Mouse (Mus musculus) liver, embryonic 12.5 days (tissue): ENCODE results near the gene Tenm3. TPM values are rescaled to one million over a fixed set of nuclear protein-coding genes. Genes with fewer than 3 reads are reported as not detected.

Source experiments
- ATAC-seq: fragments of 200-750 bp; cut with Nextera tagmentation; 2 replicates; pipeline ENCODE4 v1.8.0; 2017; ENCODE audit warnings: moderate number of reproducible peaks, mild to moderate bottlenecking, moderate library complexity
- H3K27ac ChIP-seq: fragments of 300-500 bp; sonication (generic); 2 replicates; pipeline ENCODE4 v1.5.1; 2016; ENCODE audit warnings: mild to moderate bottlenecking
- H3K27me3 ChIP-seq: fragments of 300-500 bp; sonication (generic); replicated peaks from 2 replicates; pipeline ENCODE4 v1.6.1; 2016; ENCODE audit warnings: mild to moderate bottlenecking, moderate library complexity
- H3K36me3 ChIP-seq: fragments of 300-500 bp; sonication (generic); 2 replicates; pipeline ENCODE4 v1.6.1; 2016; ENCODE audit warnings: mild to moderate bottlenecking, moderate library complexity
- H3K4me1 ChIP-seq: fragments of 300-500 bp; sonication (generic); 2 replicates; pipeline ENCODE4 v1.6.1; 2016
- H3K4me2 ChIP-seq: fragments of 300-500 bp; sonication (generic); 2 replicates; pipeline ENCODE4 v1.6.1; 2016; ENCODE audit warnings: mild to moderate bottlenecking, moderate library complexity
- H3K4me3 ChIP-seq: fragments of 300-500 bp; sonication (generic); 2 replicates; pipeline ENCODE4 v1.5.1; 2016; ENCODE audit warnings: mild to moderate bottlenecking, moderate library complexity
- H3K9ac ChIP-seq: fragments of 300-500 bp; sonication (generic); 2 replicates; pipeline ENCODE4 v1.6.1; 2016; ENCODE audit warnings: mild to moderate bottlenecking, moderate library complexity
- H3K9me3 ChIP-seq: fragments of 300-500 bp; sonication (generic); replicated peaks from 2 replicates; pipeline ENCODE4 v1.6.1; 2016; ENCODE audit warnings: mild to moderate bottlenecking, moderate library complexity
- WGBS: fragments of 180-500 bp; shearing (Covaris S2); methylation state at CpG from one replicate; pipeline ENCODE4 v1.1.7; 2016; ENCODE audit not compliant: insufficient replicate concordance; 5-methylcytosine and 5-hydroxymethylcytosine counted together
- polyA plus RNA-seq: library from polyadenylated mRNA; unstranded; fragments of >200 nt; fragmentation: Nextera tagmentation; extraction: Ambion mirVana; gene quantifications from 2 replicates; pipeline ENCODE4 v1.2.1, GENCODE M21; 2016

Gene Tenm3
- polyA plus RNA-seq, 1 experiment from 2014 or later, result 5.3 TPM

DNA sequence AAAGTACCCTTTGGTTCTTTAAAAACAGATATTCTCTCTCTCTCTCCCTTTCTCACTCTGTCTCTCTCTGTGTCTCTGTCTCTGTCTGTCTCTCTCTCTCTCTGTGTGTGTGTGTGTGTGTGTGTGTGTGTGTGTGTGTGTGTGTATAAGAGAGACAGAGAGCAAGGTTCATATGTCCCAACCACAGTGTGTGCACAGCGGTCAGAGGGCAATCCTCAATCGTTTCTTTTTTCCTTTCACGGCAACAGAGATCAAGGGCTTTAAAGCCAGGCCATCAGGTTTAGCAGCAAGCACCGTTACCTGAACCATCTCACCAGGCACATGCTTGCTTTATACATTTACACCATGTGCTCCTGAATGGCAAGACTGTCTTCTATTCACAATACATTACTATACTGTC, 110.7 kb downstream of the Tenm3 start:
- Histone ChIP-seq H3K36me3 (no peaks in the 10 kb centered on the region), H3K4me3 (no peak overlapping the region), H3K4me2 (no peak overlapping the region), H3K27me3 (no peaks in the 10 kb centered on the region), H3K9ac (no peak overlapping the region), H3K4me1 (no peaks in the 10 kb centered on the region), H3K9me3 (no peaks in the 10 kb centered on the region), H3K27ac (peak overlapping the region; percentile 62; the same call in 1 of the 2 replicates)
- 55% methylated on average over 4 of the region's 4 CpGs for WGBS
- ATAC-seq, result peak; percentile 61

- Histone ChIP-seq H3K9ac (no peak overlapping the region), H3K27me3 (no peaks in the 10 kb centered on the region), H3K4me3 (no peak overlapping the region), H3K4me2 (no peak overlapping the region), H3K9me3 (no peaks in the 10 kb centered on the region), H3K4me1 (no peaks in the 10 kb centered on the region), H3K36me3 (no peaks in the 10 kb centered on the region), H3K27ac (no peak overlapping the region)
- WGBS, result 62% methylated on average over 6 of the region's 6 CpGs
- ATAC-seq, result peak; percentile 55
Measured at GRCm38 (mm10) chr8:48730701-48731100, 113.0 kb downstream of the Tenm3 start.

DNA sequence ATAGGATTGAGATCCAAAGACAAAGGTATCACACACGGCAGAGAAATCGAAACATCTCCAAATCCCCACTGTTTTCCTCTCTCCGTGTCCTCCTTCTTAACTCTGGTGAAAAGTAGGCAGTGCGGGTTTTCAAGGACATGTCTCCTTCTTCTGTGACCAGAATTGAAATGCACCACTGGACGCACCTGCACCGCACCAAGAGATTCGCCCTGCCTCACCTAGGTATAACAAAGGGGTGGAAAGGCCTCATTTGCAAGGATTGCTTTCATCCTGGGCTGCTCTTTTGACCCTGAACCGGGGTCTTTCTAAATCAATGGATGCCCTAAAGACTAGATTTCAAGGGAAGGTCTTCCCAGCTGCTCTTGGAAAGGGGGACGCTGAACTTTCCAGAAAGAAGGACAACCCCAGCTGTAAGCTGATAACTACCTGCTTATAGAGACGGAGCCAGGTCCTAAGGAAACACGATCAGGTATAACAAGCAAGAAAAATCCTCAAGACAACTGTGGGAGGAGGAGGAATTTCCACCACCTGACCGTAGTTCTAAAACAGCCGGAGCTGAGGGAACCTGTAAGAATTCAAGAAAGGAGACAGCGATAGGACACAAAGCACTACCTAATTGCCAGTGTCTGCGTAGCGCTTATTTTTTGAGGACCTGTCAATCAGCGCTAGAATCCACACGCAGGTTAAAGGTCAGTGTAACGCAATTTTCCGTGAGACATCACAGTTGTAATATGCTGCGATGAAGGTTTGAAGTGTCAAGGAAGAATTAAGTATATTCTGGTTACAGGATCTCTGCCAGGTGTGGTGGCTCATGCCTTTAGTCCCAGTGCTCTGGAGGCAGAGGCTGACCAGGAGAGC, 114.7 kb downstream of the Tenm3 start:
- no peak for ATAC-seq
- H3K4me2 ChIP-seq, result no peak overlapping the region
- H3K4me1 ChIP-seq, result no peaks in the 10 kb centered on the region
- H3K9me3 ChIP-seq, result no peaks in the 10 kb centered on the region
- 76% methylated on average over 21 of the region's 21 CpGs for WGBS
- no peak overlapping the region for H3K4me3 ChIP-seq
- no peaks in the 10 kb centered on the region for H3K36me3 ChIP-seq
- H3K9ac ChIP-seq, result no peak overlapping the region
- H3K27me3 ChIP-seq, result no peaks in the 10 kb centered on the region
- H3K27ac ChIP-seq, result no peak overlapping the region

GRCm38 (mm10) chr8:48728006-48728405, 115.7 kb downstream of the Tenm3 start:
- H3K9me3 ChIP-seq, result no peaks in the 10 kb centered on the region
- no peak overlapping the region for H3K9ac ChIP-seq
- no peak overlapping the region for H3K4me3 ChIP-seq
- no peaks in the 10 kb centered on the region for H3K4me1 ChIP-seq
- WGBS, result 88% methylated on average over 6 of the region's 6 CpGs
- no peak overlapping the region for H3K4me2 ChIP-seq
- ATAC-seq, result no peak
- no peaks in the 10 kb centered on the region for H3K27me3 ChIP-seq
- H3K36me3 ChIP-seq, result no peaks in the 10 kb centered on the region
- no peak overlapping the region for H3K27ac ChIP-seq

- Histone ChIP-seq H3K4me1 (no peaks in the 10 kb centered on the region), H3K9me3 (0 out of 2 replicates have a peak, but pooled peaks cover 3% of the 10 kb centered on the region), H3K4me2 (no peak overlapping the region), H3K27ac (no peak overlapping the region), H3K9ac (no peak overlapping the region), H3K4me3 (no peak overlapping the region), H3K36me3 (no peaks in the 10 kb centered on the region), H3K27me3 (no peaks in the 10 kb centered on the region)
- 65% methylated on average over 14 of the region's 14 CpGs for WGBS
- no peak for ATAC-seq
Measured at GRCm38 (mm10) chr8:48722744-48723143, 121.0 kb downstream of the Tenm3 start.

- Histone ChIP-seq H3K27ac (no peak overlapping the region), H3K4me3 (no peak overlapping the region), H3K9ac (no peak overlapping the region), H3K4me1 (no peaks in the 10 kb centered on the region), H3K36me3 (no peaks in the 10 kb centered on the region), H3K9me3 (0 out of 2 replicates have a peak, but pooled peaks cover 3% of the 10 kb centered on the region), H3K4me2 (no peak overlapping the region), H3K27me3 (no peaks in the 10 kb centered on the region)
- ATAC-seq, result no peak
- 68% methylated on average over 7 of the region's 7 CpGs for WGBS
Measured at GRCm38 (mm10) chr8:48722318-48722717, 121.4 kb downstream of the Tenm3 start.

- no peaks in the 10 kb centered on the region for H3K36me3 ChIP-seq
- no peak for ATAC-seq
- no peaks in the 10 kb centered on the region for H3K27me3 ChIP-seq
- H3K27ac ChIP-seq, result no peak overlapping the region
- no peaks in the 10 kb centered on the region for H3K4me1 ChIP-seq
- H3K4me3 ChIP-seq, result no peak overlapping the region
- WGBS, result 80% methylated on average over 12 of the region's 12 CpGs
- H3K4me2 ChIP-seq, result no peak overlapping the region
- H3K9me3 ChIP-seq, result 0 out of 2 replicates have a peak, but pooled peaks cover 3% of the 10 kb centered on the region
- H3K9ac ChIP-seq, result no peak overlapping the region
Measured at GRCm38 (mm10) chr8:48721376-48721775, 122.4 kb downstream of the Tenm3 start.

GRCm38 (mm10) chr8:48715616-48716015, 128.1 kb downstream of the Tenm3 start:
- no peaks in the 10 kb centered on the region for H3K36me3 ChIP-seq
- H3K4me1 ChIP-seq, result no peaks in the 10 kb centered on the region
- ATAC-seq, result no peak
- H3K4me2 ChIP-seq, result no peak overlapping the region
- peaks cover 7% of the 10 kb centered on the region; the same call in 1 of the 2 replicates for H3K9me3 ChIP-seq
- H3K27ac ChIP-seq, result no peak overlapping the region
- no peak overlapping the region for H3K9ac ChIP-seq
- 76% methylated on average over 9 of the region's 9 CpGs for WGBS
- no peaks in the 10 kb centered on the region for H3K27me3 ChIP-seq
- H3K4me3 ChIP-seq, result no peak overlapping the region

- H3K9ac ChIP-seq, result no peak overlapping the region
- peaks cover 5% of the 10 kb centered on the region; the same call in 1 of the 2 replicates for H3K9me3 ChIP-seq
- H3K27ac ChIP-seq, result no peak overlapping the region
- 77% methylated on average over 6 of the region's 6 CpGs for WGBS
- H3K27me3 ChIP-seq, result no peaks in the 10 kb centered on the region
- no peak for ATAC-seq
- H3K36me3 ChIP-seq, result no peaks in the 10 kb centered on the region
- H3K4me2 ChIP-seq, result no peak overlapping the region
- no peaks in the 10 kb centered on the region for H3K4me1 ChIP-seq
- no peak overlapping the region for H3K4me3 ChIP-seq
Measured at GRCm38 (mm10) chr8:48706666-48707065, 137.1 kb downstream of the Tenm3 start.

DNA sequence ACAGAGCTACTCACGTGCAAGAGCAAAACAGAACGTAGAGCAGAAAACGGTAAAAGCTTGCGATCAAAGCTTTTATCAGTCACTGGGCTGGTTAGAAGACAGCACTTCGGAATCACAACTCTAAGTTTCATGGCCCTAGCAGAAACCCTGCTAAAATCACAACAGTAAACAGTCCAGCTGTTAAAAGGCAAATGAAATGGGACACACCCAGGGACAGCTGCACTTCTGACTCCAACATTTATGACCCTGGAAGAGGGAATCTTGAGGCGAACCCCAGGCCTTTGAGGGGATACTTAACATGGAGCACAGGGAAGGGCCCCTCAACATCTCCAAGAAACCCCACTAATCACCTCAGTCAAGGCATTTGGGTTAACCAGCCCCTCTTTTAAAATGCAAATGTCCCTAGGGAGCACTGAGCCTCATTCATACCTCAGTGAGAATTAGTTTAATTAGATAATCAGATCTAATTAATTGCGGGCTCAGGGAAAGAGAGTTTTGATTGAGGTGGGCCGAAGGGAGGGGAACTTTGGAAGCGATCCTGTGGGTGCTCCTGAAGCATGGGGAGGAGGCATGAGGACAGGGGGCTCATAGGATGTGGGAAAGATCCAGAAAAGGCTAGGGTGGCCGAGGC, 138.8 kb downstream of the Tenm3 start:
- WGBS, result 75% methylated on average over 10 of the region's 10 CpGs

DNA sequence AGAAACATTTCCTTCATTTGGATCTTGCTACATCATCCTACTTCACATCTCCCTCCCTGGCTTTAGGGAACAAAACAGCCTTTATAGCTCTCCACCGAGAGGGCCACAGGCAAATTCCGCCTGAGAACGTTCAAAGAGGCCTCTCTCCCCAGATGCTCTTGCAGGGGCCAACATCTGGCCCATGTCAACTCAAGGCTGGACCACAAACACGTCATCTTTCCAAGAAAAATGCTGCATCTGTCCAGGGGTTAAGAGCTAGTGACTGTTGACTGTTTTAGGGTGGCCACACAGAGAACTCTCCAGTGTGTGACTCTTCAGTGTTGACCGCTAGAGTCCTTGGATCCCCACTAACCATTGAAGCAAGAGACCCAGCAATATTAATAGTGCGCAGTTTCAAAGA, 139.3 kb downstream of the Tenm3 start:
- Histone ChIP-seq H3K4me2 (no peak overlapping the region), H3K4me3 (no peak overlapping the region), H3K9ac (no peak overlapping the region), H3K9me3 (no peaks in the 10 kb centered on the region), H3K27me3 (no peaks in the 10 kb centered on the region), H3K36me3 (no peaks in the 10 kb centered on the region), H3K4me1 (no peaks in the 10 kb centered on the region), H3K27ac (no peak overlapping the region)
- 71% methylated on average over 6 of the region's 6 CpGs for WGBS
- ATAC-seq, result no peak

More for the DNA sequence above, 138.8 kb downstream of the Tenm3 start:
- H3K4me1 ChIP-seq, result no peaks in the 10 kb centered on the region
- no peak overlapping the region for H3K9ac ChIP-seq
- H3K4me3 ChIP-seq, result no peak overlapping the region
- H3K36me3 ChIP-seq, result no peaks in the 10 kb centered on the region
- H3K4me2 ChIP-seq, result no peak overlapping the region
- no peaks in the 10 kb centered on the region for H3K27me3 ChIP-seq
- no peaks in the 10 kb centered on the region for H3K9me3 ChIP-seq
- no peak for ATAC-seq
- H3K27ac ChIP-seq, result no peak overlapping the region

DNA sequence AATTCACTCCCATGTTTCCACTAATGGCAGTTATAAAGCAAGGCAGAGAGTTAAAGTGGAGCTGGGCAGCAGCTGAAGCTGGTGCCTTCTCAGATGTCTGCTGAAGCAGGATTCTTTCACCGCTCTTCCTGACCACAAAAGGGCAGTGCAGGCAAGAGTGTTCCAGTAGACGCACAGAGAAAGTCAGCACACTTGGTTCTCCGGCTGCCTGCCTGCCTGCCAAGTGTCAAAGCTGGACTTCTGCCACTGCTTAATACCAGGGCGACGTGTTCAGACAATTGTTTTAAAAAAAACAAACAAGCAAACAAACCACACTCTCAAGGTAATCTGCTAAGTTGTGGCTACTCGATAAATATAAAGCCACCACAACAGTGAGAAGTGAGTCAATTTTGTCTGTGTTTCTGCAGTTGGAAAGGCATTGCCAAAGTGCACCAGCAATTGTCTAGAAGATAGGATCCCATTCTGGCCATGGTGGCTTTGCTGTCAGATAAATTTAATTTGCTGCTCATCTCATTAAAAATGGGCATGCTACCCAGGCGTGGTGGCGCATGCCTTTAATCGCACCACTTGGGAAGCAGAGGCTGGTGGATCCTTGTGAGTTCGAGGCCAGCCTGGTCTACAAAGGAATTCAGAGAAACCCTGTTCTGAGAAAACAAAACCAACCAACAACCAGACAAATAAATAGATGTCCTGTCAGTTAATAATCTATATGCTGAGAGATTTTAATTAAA, 152.9 kb downstream of the Tenm3 start:
- Histone ChIP-seq H3K36me3 (no peaks in the 10 kb centered on the region), H3K9me3 (no peaks in the 10 kb centered on the region), H3K4me2 (no peak overlapping the region), H3K4me3 (no peak overlapping the region), H3K27ac (no peak overlapping the region), H3K9ac (no peak overlapping the region), H3K27me3 (no peaks in the 10 kb centered on the region), H3K4me1 (no peaks in the 10 kb centered on the region)
- 73% methylated on average over 10 of the region's 10 CpGs for WGBS
- no peak for ATAC-seq
